Mouse (Mus musculus) spleen, adult 18-20 months (tissue): ENCODE results near the gene Ankrd44.

Experiments used
- DNase-seq, 2 experiments: peaks; one replicate each; pipeline ENCODE4 v3.0.0; 2022; ENCODE audit warnings: mixed read lengths in 2 of 2

The Ankrd44 gene

DNA sequence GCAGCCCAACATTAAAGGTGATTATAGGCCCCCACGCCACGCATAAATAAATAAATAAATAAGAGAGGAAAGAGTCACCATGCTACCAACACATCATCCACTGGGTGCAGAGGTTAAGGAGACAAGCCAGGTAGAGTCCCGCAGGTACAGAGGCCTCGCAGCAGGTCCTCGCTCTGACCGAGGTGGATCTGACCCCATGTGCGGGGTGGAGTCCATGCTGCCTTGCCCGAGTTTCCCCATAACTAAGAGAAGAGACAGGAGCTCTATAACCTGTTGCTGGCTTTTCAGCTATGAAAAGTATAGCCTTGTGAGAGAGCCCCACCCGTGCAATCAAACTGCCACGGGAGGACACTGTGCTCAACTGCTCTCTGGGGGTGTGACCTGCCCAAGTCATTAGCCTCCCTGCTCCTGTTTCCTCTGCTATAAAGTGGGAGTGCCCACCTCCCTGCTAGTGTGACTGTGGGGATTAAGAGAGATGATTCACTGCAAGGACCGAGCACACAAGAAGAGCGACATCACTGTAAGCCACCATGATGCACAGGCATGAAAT, 4.1 kb downstream of the Ankrd44 start:
- no peak for DNase-seq

DNA sequence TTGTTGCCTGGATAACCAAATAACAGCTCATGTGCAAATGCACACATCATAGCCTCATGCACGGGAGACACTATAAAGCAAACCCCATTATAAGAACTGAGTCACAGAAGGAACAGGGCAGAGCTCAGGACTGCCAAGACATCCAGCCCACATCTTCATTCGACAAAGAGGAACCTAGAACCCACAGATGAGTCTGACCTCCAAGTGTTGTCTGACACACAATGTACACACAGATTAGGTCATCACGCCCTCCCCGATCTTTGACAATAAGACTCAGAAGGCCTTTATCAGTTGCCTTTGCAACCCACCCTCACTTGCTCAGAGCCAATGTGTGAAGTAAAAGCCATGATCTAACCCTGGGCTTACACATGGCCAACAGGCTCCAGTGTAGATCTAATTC, 6.1 kb downstream of the Ankrd44 start:
- no peak for DNase-seq

DNA sequence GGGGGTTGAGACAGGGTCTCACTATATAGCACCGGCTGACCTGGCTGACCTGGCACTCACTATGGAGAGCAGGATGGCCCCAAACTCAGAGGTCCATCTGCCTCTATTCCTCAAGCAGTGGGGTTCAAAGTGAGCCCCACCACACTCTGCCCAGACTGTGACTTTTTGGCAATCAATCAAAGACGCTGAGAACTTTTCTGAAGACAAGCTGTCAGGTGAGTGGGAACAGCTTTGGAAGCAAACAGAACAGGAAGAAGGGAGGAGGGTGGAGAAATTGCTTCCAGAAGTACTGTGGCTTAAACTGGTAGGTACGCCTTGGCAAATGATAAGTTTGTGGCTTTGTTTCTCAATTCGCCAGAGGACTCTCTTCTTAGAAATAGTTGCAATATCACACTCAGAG, 9.7 kb downstream of the Ankrd44 start:
- no peak for DNase-seq

DNA sequence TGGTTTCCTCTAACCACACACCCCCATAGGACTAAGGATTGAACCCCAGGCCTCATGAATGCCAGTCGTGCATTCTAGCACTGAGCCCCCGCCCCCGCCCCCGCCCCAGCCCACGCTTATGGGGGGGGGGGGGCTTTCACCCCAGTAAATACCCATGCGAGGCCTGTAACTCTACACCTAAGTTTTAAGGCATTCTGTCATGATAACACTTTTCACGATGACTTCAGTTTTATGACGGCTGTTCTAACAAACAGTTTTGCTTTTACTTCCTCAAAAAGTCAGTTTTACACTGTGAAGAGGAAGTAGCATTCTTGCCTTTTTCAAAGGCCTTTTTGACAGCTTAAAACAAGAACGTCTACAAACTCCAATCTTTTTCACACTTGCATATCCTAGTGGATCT, 11.8 kb downstream of the Ankrd44 start:
- DNase-seq: no peak

DNA sequence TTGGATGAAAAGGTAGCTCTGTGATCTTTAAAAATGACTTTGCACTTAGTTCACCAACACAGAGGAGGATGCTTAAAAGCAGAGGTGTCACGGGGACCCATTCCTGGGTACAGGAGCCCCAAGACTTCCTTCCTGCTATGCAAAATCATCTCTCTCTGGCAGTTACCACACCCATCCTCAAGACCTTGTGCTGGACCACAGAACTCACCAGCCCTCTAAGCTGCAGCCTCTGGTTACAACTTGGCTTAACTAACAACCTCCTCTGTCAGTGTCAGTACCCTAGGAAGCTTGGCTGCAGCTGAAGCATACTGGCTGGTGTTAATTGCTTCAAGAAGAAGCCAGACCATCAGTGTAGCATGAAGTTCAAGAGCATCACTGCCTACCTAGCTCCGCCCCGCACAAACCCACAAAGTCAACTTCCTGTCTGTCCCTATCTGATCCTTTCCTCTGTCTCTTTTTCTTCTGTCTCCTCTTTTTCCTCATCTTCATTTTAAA, 12.8 kb downstream of the Ankrd44 start:
- peak; percentile 63 to 65 for DNase-seq

DNA sequence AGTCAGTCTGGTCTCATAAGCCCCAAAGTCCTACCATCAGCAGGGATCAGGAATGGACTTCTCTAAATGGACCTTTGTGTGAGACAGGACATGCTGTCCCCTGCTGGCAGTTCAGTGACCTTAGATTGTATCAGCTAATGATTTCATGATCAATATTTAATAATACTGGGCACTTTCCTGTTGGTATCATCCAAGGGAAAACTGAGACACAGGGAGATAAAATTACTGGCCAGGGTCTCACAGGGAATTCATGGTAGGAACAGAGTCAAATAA, 13.2 kb downstream of the Ankrd44 start:
- DNase-seq: no peak

DNA sequence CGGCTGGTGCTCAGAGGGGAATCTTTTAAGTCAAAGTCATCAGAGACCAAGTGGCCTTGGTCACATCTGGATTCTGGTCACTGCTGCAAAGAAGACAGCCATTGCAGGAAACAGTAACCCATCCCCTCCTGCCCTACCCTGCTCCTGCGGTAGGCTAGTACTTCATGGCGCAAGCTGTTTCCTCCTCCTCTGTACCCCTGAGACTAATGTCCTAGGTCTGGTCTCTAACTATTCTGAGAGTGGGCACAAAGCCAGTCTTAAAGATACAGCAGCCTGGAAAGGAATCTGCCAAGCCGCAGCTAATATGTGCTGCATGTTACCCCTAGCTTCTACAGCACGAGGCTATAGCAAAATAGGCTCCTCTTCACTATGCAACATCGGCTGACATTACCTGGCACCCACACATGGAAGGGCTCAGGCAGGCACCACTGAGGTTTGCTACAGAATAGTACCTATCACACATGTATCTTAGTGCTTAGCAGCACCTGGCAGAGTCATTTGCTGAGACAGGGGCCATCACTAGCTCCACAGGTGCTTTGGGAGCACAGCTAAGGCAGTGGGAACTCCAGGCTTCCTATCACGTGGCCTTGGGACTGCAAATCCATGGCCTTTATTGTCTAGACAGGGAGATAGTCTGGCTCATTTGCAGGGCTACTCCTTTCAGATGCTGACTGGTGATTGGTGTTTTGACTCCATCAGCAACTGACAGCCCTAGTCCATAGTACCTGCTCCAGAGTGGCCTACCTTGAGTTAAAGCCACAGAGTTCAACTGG, 13.7 kb downstream of the Ankrd44 start:
- no peak for DNase-seq

DNA sequence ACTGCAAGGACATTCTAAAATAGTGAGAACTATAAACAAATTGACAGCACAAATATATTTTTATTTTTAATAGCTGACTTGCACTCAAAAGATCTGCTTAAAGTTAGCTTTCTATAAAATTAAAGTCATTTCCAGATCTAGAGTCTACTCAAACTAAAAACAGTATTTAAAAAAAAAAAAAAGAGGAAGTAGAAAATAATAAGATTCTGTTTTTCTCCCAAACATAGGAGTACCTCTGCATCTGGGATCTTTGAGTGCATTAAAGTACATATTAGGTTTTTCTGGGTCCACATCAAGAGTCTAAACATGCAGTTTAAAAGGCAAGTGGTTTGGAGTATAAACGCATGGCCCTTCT, 15.0 kb downstream of the Ankrd44 start:
- no peak for DNase-seq

DNA sequence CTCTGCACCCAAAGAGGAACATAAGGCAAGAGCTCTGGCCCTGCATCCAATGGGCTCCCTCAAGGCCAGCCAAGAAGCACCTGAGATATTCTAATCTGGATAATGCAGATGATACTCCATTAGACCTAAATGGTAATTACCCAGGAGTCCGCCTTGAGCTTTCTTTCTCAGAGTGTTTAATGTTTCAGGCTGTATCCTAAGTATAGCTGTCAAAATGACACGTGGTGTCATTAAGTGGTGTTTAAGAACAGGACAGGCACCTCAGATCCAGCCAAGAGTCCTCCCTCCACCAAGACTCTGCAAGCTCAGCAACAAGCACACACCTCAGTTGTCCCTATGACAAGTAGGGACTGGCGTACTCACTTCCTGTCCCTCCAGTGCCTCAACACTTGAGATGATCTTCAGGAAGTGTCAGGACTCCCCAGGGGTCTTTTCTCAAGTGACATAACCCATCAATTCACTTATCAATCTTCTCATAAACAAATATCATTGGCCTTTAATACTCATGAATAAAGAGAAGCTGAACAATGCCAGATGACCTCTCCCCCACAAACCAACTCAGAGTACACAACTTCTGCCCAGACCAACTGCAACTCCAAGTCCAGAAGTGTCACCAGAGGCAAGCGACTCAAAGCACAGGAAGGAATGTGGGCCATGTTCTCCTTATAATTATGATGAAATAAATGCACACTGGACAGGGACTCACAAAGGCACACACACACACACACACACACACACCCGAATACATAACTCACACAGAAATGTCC, 15.5 kb downstream of the Ankrd44 start:
- DNase-seq: no peak

DNA sequence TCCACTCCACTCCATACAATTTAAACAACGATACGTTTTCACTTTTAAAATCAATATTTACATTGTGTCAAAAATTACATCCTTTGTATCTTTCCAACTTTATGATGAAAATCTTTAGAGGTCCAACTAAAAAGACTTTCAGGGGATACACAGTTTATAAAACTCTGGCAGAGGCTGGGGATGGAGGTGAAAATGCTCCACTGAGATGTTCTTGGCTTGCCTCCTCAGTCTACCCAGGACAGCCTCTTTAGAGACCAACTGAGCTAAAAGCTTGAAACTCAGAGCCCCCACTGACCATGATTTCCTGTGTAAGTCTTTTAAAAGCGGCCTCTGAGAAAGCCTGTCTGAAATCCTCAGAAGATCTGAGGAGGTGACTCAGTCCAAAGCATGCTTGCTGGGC, 17.4 kb downstream of the Ankrd44 start:
- DNase-seq: no peak

DNA sequence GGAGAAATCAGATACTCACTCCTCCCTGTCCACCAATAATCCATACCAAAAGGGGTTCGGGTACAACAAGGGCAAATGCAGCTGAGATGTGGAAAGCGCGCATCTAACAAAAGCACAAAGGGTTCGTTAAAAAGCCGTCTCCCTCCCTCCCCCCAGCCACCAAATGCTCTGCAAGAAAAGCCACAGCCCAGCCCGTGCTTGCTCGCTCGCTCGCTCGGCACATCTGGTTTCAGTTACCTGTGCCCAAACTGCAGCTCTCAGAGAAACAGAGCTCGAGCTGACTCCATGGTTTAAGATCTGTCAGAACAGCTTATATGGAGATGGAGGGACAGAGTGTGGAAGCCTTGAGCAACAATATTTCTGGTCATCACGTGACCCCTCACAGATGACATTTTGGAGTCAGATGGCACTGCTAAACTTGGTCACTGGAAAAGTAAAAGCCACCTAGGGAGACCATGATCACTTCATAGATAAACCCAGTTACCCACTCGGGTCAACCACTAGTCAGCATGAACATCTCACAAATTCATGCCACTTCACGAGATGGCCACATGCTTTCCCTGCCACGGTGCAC, 19.0 kb downstream of the Ankrd44 start:
- no peak for DNase-seq

DNA sequence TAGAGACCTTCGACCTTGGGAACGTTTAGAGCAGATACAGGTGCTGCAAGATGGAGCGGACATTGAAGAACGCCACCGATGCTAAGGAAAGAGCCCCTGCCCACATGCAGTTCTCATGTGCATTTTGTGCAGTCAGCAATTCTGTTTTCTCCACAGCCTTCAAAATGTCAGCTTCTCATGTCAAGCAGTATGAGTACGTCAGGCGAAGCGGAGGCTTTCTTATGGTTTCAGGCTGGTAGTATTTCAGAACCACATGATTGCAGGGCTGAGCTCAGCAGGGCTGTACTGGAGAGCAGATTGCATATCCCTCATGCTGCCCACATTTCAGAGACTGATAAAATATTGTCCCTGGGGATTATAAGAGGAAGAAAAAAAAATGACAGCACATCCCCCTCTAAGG, 19.9 kb downstream of the Ankrd44 start:
- no peak for DNase-seq

DNA sequence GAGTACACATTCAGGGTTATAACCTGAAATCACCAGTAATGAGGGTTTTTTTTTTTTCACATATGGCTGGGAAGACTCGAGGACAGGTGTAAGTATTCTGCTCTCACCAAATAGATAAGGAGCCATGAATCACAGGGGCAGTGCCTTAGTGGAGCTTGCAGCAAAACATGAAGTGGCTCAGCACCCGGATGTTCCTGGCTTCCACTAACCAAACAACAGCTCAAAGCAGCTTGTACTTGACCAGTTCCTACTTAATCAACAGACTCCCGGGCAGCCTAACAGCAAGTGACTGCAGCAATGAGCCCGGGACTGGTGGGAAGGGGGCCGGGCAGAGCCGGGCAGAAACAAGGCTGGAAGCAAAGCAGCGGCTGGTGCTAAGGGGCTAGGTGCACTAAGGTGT, 20.6 kb downstream of the Ankrd44 start:
- no peak for DNase-seq

DNA sequence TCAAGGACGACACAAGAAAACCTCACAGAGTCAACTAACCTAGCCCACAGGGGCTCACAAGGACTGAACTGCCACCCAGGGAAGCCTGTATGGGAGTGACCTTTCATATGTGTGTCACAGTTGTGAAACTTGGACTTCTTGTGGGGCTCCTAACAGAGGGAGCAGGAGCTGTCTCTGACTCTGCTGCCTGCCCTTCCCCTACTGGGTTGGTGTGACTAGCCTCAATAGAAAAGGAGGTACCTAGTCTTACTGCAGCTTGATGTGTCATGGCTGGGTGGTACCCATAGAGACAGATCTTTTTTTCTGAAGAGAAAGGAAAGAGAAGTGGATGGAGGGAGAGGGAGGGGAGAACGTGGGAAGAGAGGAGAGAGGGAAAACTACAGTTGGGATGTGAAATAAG, 22.0 kb downstream of the Ankrd44 start:
- DNase-seq: no peak

DNA sequence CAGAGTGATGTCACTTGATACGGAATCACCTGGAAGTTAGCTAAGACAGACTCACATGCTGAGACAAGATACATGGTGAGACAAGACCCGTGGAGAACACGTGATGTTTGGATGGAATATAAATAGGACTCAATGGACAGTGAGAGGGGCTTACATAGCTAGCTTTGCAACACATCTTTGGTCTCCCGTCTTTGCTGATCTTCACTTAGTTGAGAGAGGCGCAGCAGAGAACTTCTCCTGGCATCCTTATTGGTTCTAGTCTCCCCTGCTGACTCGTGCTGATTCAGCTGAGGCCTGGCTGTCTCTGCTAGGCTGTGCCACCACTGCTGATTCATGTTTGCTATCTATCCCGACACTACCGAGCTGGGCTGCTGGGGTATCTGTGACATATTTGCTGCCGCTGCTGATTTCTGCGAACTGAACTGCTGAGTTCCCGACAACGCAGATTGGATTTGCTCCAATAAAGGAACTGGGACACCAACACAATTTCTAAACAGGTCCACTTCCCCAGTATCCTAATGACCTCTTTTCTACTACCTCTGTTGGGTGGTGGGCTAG, 23.4 kb downstream of the Ankrd44 start:
- no peak for DNase-seq

DNA sequence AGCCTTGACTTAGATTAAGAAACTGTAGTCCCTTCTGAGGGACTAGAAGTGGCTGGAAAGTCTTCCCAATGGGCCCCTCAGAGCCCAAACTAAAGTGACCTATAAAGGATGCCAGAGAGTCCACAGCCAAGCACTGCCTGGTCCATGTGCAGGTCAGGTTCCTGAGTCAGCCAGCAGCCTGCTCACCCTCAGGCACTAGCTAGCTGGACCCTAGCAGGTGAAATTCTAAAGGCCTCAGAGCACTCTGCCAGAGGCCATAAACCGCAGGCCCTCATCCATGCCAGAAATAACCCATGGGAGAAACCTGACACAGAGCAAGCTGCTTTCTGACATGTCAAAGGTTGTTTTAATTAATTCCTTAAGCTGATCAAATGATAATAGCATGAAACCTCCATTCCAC, 25.1 kb downstream of the Ankrd44 start:
- DNase-seq: no peak

DNA sequence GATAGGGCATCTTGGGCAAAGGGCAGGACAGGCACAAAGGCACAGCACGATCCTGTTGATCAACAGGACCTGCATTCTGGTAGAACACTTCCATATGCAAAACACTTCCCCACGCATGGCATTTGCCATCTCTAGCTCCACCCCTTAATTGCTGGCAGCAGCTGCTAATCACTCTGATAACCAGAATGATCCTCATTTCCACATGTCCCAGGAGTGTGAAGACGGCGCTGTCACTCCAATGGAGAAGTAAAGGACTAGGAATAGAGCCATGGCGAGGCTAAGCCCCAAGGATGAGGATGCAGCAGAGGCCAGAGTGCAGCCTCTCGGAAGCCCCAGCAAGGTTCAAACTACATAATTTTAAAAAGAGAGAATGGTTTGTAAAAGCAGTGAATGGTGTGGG, 26.9 kb downstream of the Ankrd44 start:
- no peak for DNase-seq

DNA sequence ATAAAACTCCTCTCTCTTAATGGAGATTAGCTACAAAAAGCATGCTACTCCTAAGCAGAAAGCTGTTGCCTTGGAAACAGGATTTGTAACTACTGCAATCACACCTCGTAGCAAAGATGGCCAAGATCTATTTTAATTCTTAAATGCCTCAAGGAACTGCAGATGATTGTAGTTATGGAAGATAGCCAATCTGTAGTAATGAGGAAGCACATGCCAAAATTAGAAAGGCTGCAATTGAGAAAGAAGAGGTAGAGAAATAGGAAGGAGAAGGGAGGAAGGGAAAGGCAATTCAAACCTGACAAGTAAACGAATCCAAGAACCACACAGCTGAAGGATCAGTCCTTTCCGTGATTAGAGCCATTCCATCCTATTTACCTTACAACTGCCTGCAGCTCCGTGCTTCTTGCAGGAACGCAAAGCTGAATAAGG, 27.5 kb downstream of the Ankrd44 start:
- DNase-seq: no peak

DNA sequence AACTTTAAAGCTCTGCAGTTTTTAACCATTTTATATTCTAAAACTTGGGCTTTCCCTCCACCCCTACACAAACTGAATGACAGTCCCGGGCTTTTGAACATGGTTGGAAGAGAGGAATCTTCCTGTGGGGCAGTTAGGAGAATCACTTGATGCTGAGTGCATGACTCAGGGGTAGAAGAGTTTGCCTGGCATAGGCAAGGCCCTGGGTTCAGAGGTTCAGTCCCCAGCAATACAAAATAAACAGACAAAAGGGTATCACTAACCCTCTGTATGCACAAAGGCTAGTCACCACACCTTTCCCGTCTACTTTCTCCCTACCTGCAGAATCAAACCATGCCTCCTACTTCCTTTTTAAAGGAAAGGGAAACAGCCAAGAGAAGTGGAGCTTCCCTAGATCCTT, 28.5 kb downstream of the Ankrd44 start:
- no peak for DNase-seq

DNA sequence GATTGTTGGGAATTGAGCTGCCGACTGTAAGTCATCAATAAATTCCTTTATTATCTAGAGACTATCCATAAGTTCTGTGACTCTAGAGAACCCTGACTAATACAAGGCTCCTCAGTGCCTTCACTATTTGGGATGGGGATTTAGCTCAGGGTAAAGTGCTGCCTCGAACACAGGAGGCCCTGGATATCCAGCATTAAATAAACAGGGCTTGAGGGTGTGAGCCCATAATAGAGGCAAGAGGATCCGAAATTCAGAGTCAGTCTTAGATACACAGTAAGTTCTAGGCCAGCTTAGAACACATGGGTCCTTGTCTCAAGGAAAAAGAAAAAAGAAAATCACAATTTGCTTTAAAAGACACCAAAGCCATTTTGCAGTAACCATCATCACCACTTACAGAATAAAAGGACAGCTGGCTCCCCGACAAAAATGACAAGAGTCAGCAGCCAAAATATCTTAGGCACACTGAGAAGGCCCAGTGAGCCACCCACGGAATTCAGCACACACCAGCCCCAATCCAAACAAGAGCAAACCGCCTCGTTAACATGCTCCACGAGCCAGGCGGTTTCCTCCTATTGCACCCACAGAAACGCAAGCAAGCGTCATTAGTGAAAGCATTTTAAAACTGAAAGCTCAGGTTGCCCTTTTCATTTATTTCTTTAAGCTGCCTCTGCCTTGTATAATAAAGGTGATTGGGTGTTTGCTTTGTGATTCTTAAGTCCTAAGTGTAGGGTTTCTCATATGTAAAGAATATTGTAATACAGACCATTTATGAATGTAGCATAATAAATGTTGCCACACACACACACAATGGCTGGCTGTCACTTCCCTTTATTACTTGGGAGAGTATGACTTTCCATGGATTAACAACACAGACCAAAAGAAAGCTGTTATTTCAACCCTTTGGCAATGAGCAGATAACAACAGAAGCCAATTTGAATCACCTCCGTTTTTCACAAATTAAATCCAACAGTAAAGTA, 29.8 kb downstream of the Ankrd44 start:
- peak in 1 of 2 experiments; percentile 22 for DNase-seq

DNA sequence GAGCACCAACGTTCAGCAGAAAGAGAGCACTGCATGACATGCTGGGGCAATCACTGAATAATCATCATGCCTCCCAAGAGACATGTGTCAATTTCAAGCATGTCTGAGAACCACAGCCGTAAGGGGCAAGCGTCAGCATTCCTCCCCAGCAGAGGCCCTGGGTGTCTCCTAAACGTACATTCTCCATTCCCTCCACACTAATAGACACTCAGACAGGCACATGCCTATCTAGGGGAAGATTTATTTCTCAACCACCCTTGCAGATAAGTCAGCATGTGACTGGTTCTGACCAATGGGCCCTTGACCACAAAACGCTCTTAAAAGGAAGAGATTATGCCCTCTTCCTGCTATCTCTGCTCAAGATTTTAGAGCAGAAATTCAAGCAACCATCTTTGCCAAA, 37.7 kb downstream of the Ankrd44 start:
- no peak for DNase-seq

DNA sequence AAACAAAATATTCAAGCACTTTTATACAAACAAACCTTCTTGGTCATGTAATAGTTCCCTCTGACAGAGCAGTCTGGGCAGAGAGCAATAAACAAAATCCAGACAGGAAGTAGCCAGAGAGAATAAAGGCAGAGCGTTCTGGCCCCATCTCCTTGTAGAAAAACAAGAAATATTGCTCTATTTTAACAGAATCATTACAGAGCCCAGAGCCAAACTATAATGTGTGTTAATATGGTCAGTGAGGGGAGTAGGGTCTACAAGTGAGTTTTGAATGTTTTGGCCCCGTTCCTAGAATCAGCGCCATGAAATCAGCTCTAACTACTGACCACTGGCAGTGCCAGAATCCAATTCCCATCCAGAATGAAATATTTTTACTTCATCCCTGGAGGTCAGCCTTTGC, 38.3 kb downstream of the Ankrd44 start:
- DNase-seq: no peak
